Comparison of ENCODE assay signal across 8 mouse cellular contexts in genomic region chr10:71347509-71347949, GRCm38 (mm10). TPM values are rescaled to one million over a fixed set of nuclear protein-coding genes. Genes with fewer than 3 reads are reported as not detected.
A peak's percentile ranks its signal among the peaks of the same experiment; 100 is the strongest.
DNase-seq lines count a peak whose midpoint lies in the region; ATAC-seq lines count a peak whose summit lies in the region.

Gene Ipmk (plus strand): TSS chr10:71347763.

- intact Hi-C loops in left cerebral cortex, postnatal 14 days (cut with DNase I), result no loop called here

- H3K36me3 ChIP-seq in intestine, embryonic 14.5 days (ENCODE audit: control insufficient read depth, insufficient read depth, low read length), result 0 out of 2 replicates have a peak, but pooled peaks cover 6% of the 10 kb centered on the region

- H3K27me3 ChIP-seq in intestine, embryonic 14.5 days (replicated peaks; ENCODE audit: control insufficient read depth, insufficient read depth, low read length), result no peaks in the 10 kb centered on the region

- H3K9me3 ChIP-seq in intestine, embryonic 14.5 days (ENCODE audit: control insufficient read depth, low read length), result no peaks in the 10 kb centered on the region

- peak within 1 kb of the TSS; percentile 83 for H3K4me3 ChIP-seq in intestine, embryonic 14.5 days (ENCODE audit: low read depth, low read length)

- peak within 1 kb of the TSS; percentile 78 for H3K27ac ChIP-seq in intestine, embryonic 14.5 days (ENCODE audit: low read depth)

- peak within 1 kb of the TSS; percentile 76 for H3K9ac ChIP-seq in intestine, embryonic 14.5 days (ENCODE audit: low read length)

- under 1% methylated on average over 48 of the region's 49 CpGs for WGBS in intestine, embryonic 14.5 days

- H3K4me1 ChIP-seq in intestine, embryonic 14.5 days (replicated peaks; ENCODE audit: control insufficient read depth, insufficient read depth, low read length), result peaks cover 25% of the 10 kb centered on the region

- peak; percentile 99 to 100 for DNase-seq in adrenal gland, adult (ENCODE audit: inconsistent age in 2 of 2, low spot score in 1 of 2)
- DNase-seq in embryo, embryonic 10.5 days (ENCODE audit: low spot score), result peak; percentile 97
- DNase-seq in gastrocnemius, postnatal 25 days, result peak; percentile 99
- DNase-seq in intestine, embryonic 14.5 days (ENCODE audit: low spot score), result peak; percentile 99
- DNase-seq in left cerebral cortex, postnatal 14 days (ENCODE audit: low spot score in 2 of 2), result peak; percentile 98 to 99
- DNase-seq in mesoderm, embryonic 11.5 days (ENCODE audit: low read depth, low spot score), result peak; percentile 97
- peak; percentile 97 to 98 for DNase-seq in right cerebral cortex, postnatal 36 days (ENCODE audit: low spot score in 2 of 2)
- peak; percentile 99 for DNase-seq in yolk sac, embryonic 10.5 days (ENCODE audit: low spot score)

- peak within 1 kb of the TSS; percentile 84 for H3K4me2 ChIP-seq in intestine, embryonic 14.5 days (ENCODE audit: low read length)

- peak; percentile 88 for ATAC-seq in intestine, embryonic 14.5 days (replicated peaks; ENCODE audit: low FRiP score, low TSS enrichment, low read depth)

RNA-seq across cellular contexts. Expression of gene Ipmk, which starts in this region (rescaled TPM):
- 10 to 100 TPM; 16.2 to 17.6 TPM for total RNA-seq in gastrocnemius, postnatal 25 days (2021)
- polyA plus RNA-seq in intestine, embryonic 14.5 days (2014; fragmentation: Nextera tagmentation; extraction: Ambion mirVana), result 19.9 and 21.5 TPM in 2 replicates
- 10 to 100 TPM; 27.8 to 31.6 TPM for total RNA-seq in left cerebral cortex, postnatal 14 days (2021)

Comparison
In these comparisons a context has a peak if more than half of its experiments do, and no peak if none do; other contexts are left out.
1. Peak in every context shown above with its lines: DNase-seq, ATAC-seq, H3K4me3 ChIP-seq and H3K27ac ChIP-seq.